Mouse (Mus musculus) neural tube, embryonic 10.5 days (tissue): ENCODE data around the gene Tmem56.

ENCODE experiments used
- DNase-seq: peaks from one replicate; pipeline ENCODE4 v3.0.0-alpha.2; 2017; ENCODE audit warnings: low spot score; ENCODE audit errors: extremely low spot score

The Tmem56 gene

GRCm38 (mm10) chr3:121169092-121169942, 113.6 kb downstream of the Tmem56 start:
- DNase-seq, result no peak

GRCm38 (mm10) chr3:121168581-121168980, 114.3 kb downstream of the Tmem56 start:
- no peak for DNase-seq

GRCm38 (mm10) chr3:121163271-121163819, 119.6 kb downstream of the Tmem56 start:
- peak; percentile 64 for DNase-seq

GRCm38 (mm10) chr3:121161661-121162060, 121.2 kb downstream of the Tmem56 start:
- DNase-seq, result no peak

- no peak for DNase-seq
These were observed 122.5 kb downstream of the Tmem56 start for GRCm38 (mm10) chr3:121160424-121160823.

- no peak for DNase-seq
These were observed 123.3 kb downstream of the Tmem56 start for GRCm38 (mm10) chr3:121159566-121159965.

GRCm38 (mm10) chr3:121158901-121159351, 124.0 kb downstream of the Tmem56 start:
- no peak for DNase-seq

GRCm38 (mm10) chr3:121157546-121158330, 125.2 kb downstream of the Tmem56 start:
- DNase-seq, result no peak

- DNase-seq, result no peak
These were observed 126.3 kb downstream of the Tmem56 start for GRCm38 (mm10) chr3:121156451-121157186.

- DNase-seq, result no peak
These were observed 126.9 kb downstream of the Tmem56 start for GRCm38 (mm10) chr3:121156043-121156442.
